Mouse (Mus musculus) limb, embryonic 15.5 days (tissue): Measurements from ENCODE around the gene Manba. TPM values are rescaled to one million over a fixed set of nuclear protein-coding genes. Genes with fewer than 3 reads are reported as not detected.

Source experiments
- ATAC-seq: fragments of 200-750 bp; cut with Nextera tagmentation; 2 replicates; pipeline ENCODE4 v1.8.0; 2017; ENCODE audit warnings: low read depth, moderate TSS enrichment; ENCODE audit not compliant: insufficient number of reproducible peaks, low FRiP score, low TSS enrichment
- H3K27ac ChIP-seq: fragments of 300-500 bp; sonication (generic); 2 replicates; pipeline ENCODE4 v1.5.1; 2015; ENCODE audit warnings: moderate library complexity, mild to moderate bottlenecking, inconsistent platforms
- H3K27me3 ChIP-seq: fragments of 300-500 bp; sonication (generic); 2 replicates; pipeline ENCODE4 v1.6.1; 2015; ENCODE audit warnings: inconsistent platforms
- H3K36me3 ChIP-seq: fragments of 300-500 bp; sonication (generic); 2 replicates; pipeline ENCODE4 v1.6.1; 2015; ENCODE audit warnings: inconsistent platforms
- H3K4me1 ChIP-seq: fragments of 300-500 bp; sonication (generic); 2 replicates; pipeline ENCODE4 v1.6.1; 2015; ENCODE audit warnings: inconsistent platforms
- H3K4me2 ChIP-seq: fragments of 300-500 bp; sonication (generic); 2 replicates; pipeline ENCODE4 v1.6.1; 2015; ENCODE audit warnings: mild to moderate bottlenecking, inconsistent platforms
- H3K4me3 ChIP-seq: fragments of 300-500 bp; sonication (generic); 2 replicates; pipeline ENCODE4 v1.5.1; 2015; ENCODE audit warnings: mild to moderate bottlenecking, inconsistent platforms
- H3K9ac ChIP-seq: fragments of 300-500 bp; sonication (generic); 2 replicates; pipeline ENCODE4 v1.6.1; 2015; ENCODE audit warnings: inconsistent platforms
- H3K9me3 ChIP-seq: fragments of 300-500 bp; sonication (generic); 2 replicates; pipeline ENCODE4 v1.6.1; 2016; ENCODE audit warnings: inconsistent platforms
- WGBS: fragments of 180-500 bp; shearing (Covaris S2); methylation state at CpG from one replicate; pipeline ENCODE4 v1.1.7; 2015; 5-methylcytosine and 5-hydroxymethylcytosine counted together
- polyA plus RNA-seq: library from polyadenylated mRNA; unstranded; fragments of >200 nt; fragmentation: Nextera tagmentation; extraction: Ambion mirVana; gene quantifications from 2 replicates; pipeline ENCODE4 v1.2.1, GENCODE M21; 2015

The Manba gene
- polyA plus RNA-seq, 1 experiment from 2014 or later = 7.4 TPM

DNA sequence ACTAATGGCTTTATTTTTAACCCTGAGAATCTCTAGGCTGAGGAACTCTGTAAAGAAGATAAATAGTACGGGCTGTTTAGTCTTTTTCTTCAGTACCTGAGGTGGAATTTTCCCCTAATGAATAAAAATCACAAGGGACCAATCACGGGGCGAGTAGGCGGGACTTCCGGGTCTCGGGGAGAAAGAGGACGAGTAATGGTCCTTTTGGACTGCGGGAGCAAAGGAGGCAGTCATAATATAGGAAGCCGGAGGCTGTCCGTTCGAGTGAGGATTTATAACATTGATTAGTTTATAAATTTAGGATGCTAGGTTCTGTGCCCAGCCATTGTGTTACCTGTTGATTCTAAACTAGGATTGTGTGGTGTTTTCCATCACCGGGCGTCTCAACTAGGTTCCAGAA, 86.1 kb downstream of the Manba start:
- no peaks in the 10 kb centered on the region for H3K9me3 ChIP-seq
- H3K4me1 ChIP-seq = no peaks in the 10 kb centered on the region
- H3K27me3 ChIP-seq = no peaks in the 10 kb centered on the region
- H3K4me3 ChIP-seq = no peak overlapping the region
- ATAC-seq = no peak
- WGBS = 60% methylated on average over 13 of the region's 13 CpGs
- no peak overlapping the region for H3K9ac ChIP-seq
- H3K36me3 ChIP-seq = no peaks in the 10 kb centered on the region
- H3K4me2 ChIP-seq = no peak overlapping the region
- no peak overlapping the region for H3K27ac ChIP-seq

DNA sequence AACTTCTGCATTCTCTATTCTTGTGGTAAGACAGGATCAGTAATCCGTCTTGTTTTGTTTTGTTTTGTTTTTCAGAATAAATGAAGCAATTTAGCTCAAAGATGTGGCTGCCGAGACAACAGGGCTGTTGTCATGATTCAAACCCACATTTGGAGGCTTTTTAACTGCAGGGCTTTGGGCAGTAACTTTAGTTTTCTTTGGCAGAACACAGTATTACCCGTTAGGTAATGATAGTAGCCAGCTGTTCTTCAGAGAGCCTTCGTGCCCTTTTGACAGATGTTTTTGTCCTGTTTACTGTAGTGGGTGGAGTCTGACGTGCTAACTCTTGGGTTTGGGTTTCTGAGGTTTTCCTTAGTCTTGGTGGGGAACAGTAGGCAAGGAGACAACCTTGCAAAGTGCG, 87.6 kb downstream of the Manba start:
- Histone ChIP-seq H3K4me1 (no peaks in the 10 kb centered on the region), H3K27ac (no peak overlapping the region), H3K4me2 (no peak overlapping the region), H3K27me3 (no peaks in the 10 kb centered on the region), H3K36me3 (no peaks in the 10 kb centered on the region), H3K4me3 (no peak overlapping the region), H3K9ac (no peak overlapping the region), H3K9me3 (no peaks in the 10 kb centered on the region)
- ATAC-seq = no peak
- 42% methylated on average over 6 of the region's 6 CpGs for WGBS

DNA sequence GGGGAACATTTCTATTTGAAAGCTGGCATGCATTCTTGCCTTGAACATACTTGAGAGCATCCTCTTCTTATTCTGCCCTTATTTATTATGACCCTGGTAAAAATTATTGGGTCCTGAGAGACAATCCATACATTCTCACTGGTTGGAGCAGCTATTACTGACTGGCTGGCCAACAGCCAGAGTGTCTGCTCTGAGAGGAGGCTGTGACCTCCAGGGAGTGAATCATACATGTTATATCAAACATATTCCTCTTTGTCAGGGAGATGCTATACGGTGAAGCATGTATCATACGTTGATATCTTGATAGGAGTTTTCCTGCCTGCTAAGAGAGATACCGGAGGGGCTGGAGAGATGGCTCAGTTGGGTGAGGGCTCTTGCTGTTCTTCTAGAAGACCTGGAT, 89.7 kb downstream of the Manba start:
- no peaks in the 10 kb centered on the region for H3K9me3 ChIP-seq
- H3K27me3 ChIP-seq = no peaks in the 10 kb centered on the region
- WGBS = 76% methylated on average over 3 of the region's 3 CpGs
- no peak overlapping the region for H3K9ac ChIP-seq
- no peak overlapping the region for H3K4me3 ChIP-seq
- H3K4me2 ChIP-seq = no peak overlapping the region
- ATAC-seq = no peak
- no peaks in the 10 kb centered on the region for H3K36me3 ChIP-seq
- H3K4me1 ChIP-seq = peaks cover 15% of the 10 kb centered on the region
- H3K27ac ChIP-seq = no peak overlapping the region

DNA sequence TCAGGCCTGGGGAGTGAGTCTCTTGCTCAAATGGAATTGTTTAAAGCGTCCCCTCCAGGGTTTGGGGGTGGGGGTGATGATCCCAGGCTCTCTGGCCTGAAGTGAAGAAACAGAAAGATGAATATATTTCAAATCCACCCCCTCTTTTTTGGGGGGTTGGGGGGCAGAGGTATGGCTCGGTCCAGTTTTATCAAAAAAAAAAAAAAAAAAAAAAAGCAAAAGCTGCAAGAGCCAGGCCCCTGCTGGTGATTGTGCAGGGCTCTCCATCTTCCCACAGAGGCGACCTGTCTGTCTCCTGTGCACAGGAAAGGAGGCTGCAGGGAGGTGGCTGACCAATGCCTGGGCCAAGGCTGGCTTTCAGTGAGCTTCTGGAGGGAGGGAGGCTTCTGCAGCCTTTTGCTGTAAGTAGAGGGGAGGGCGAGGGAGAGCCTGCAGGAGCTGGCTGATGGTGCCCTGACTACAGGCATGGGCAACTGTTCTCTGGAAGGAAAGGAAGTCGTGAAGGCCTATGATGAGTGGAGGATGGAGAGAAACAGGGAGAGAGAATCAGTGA, 93.3 kb downstream of the Manba start:
- Histone ChIP-seq H3K36me3 (peaks cover 4% of the 10 kb centered on the region; the same call in 1 of the 2 replicates), H3K27ac (0 out of 2 replicates have a peak overlapping the region, but pooled peaks have one; percentile 4), H3K4me1 (peaks cover 37% of the 10 kb centered on the region), H3K9me3 (no peaks in the 10 kb centered on the region), H3K4me3 (no peak overlapping the region), H3K27me3 (no peaks in the 10 kb centered on the region), H3K4me2 (no peak overlapping the region), H3K9ac (no peak overlapping the region)
- 65% methylated on average over 5 of the region's 5 CpGs for WGBS
- no peak for ATAC-seq

DNA sequence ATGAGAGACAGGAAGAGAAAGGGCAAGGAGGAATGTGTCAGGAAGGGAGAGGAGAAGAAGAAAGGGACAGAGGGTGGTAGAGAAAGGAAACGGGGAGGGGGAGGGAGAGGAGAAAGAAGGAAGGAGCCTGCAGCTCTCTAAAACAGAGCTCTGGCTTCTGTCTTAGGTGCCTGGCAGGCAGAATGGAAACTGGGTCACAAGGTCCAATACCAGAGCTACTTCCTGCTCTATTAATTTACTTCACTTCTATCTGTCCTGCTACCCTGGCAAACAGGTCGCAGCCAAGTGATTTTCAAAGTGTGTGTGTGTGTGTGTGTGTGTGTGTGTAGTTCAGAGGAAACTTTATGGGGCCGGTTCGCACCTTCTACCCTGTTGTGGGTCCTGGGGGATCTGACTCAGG, 93.8 kb downstream of the Manba start:
- Histone ChIP-seq H3K4me1 (peaks cover 37% of the 10 kb centered on the region), H3K9ac (no peak overlapping the region), H3K36me3 (peaks cover 7% of the 10 kb centered on the region), H3K4me3 (no peak overlapping the region), H3K9me3 (no peaks in the 10 kb centered on the region), H3K4me2 (no peak overlapping the region), H3K27ac (peak overlapping the region; percentile 4; the same call in 1 of the 2 replicates), H3K27me3 (no peaks in the 10 kb centered on the region)
- ATAC-seq = no peak
- 42% methylated on average over 4 of the region's 4 CpGs for WGBS

DNA sequence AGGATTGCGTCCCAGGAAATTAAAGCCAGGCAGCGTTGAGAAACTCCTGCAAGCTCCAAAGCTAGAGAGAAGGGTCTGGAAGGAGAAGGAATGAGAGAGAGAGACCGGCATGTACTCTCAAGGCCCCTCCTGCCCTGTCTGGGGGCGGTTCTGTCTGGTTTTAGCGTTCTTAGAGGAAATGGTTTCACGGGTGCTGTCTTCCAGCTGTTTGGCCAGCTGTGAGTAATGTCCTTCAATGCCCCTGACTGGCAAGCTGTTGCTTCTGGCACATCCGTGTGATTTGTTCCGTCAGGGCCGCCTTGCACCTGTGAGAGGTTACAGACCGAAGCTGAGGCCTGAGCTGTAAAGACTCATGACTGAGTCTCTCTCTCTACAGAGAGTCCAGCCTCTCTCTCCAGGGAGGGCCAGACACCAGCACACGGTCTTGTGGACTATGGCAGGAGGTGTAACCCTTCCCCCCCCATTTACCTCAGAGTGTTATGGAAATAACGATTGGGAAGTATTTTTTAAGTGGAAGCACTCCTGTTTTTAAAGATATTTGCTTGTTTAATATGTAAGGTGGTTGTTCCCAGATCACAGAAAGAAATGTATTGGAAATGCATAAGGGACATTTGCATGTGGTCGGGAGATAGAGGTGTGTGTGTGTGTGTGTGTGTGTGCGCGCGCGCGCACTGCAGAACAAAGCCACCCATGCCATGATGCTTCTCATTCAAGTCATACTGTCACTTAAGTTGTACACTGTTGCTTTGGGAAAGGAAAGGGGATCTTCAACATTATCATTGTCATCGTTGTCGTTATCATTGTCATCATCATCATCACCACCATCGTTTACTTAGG, 95.2 kb downstream of the Manba start:
- no peak overlapping the region for H3K4me2 ChIP-seq
- 0 out of 2 replicates have a peak overlapping the region, but pooled peaks have one; percentile 3 for H3K27ac ChIP-seq
- H3K9ac ChIP-seq = no peak overlapping the region
- H3K27me3 ChIP-seq = no peaks in the 10 kb centered on the region
- peaks cover 19% of the 10 kb centered on the region for H3K36me3 ChIP-seq
- H3K9me3 ChIP-seq = no peaks in the 10 kb centered on the region
- no peak for ATAC-seq
- 60% methylated on average over 21 of the region's 21 CpGs for WGBS
- H3K4me3 ChIP-seq = no peak overlapping the region
- peaks cover 37% of the 10 kb centered on the region for H3K4me1 ChIP-seq

DNA sequence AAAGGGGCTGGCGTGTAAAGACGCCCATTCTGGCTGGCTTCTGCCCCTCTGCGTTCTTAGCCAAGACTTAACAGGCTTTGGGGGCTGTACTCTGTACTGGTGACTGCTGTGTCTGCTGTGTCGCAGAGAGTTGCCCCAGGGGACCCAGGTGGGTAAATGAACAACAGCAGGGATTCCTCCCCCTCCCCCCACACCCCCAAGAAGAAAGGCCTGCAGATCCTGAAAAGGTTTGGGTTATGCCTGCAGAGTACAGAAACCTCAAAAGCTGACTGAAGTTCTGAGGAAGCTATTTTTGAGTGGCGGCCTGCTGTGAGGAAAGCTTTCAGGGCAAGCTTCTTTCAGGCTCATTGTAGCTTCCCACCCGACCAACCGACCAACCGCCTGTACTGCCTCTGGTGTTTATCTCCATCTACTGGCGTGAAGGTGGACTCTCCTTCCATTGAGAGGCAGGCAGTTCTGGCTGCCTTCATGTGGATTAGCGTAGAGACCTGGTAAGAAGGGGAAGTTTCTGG, 96.3 kb downstream of the Manba start:
- Histone ChIP-seq H3K9ac (no peak overlapping the region), H3K27me3 (no peaks in the 10 kb centered on the region), H3K27ac (no peak overlapping the region), H3K4me2 (no peak overlapping the region), H3K36me3 (peaks cover 25% of the 10 kb centered on the region), H3K9me3 (no peaks in the 10 kb centered on the region), H3K4me3 (no peak overlapping the region), H3K4me1 (peaks cover 37% of the 10 kb centered on the region)
- peak; percentile 40; the same call in 1 of the 2 replicates for ATAC-seq
- WGBS = 21% methylated on average over 10 of the region's 10 CpGs

DNA sequence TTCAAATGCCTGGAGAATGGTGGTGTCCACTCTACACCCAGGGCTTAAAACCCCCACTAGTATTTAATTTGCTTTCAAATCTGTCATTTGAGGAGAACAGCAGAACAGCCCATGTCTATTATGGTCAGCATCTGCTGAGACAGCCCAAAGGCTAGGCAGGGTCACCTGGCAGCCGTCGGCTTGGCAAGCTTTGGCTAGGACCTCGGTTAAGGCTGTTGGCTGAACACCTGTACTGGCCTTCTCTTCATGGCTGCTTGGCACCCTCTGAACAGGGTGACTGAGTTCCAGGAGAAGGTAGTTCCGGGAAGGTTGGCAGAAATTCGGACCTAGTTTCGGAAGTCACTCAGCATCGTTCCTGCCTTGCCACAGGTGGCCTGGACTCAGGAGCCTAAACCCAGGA, 96.8 kb downstream of the Manba start:
- H3K27me3 ChIP-seq = no peaks in the 10 kb centered on the region
- no peak overlapping the region for H3K4me2 ChIP-seq
- H3K4me3 ChIP-seq = no peak overlapping the region
- H3K9ac ChIP-seq = no peak overlapping the region
- 83% methylated on average over 7 of the region's 7 CpGs for WGBS
- H3K4me1 ChIP-seq = peaks cover 37% of the 10 kb centered on the region
- H3K36me3 ChIP-seq = peaks cover 31% of the 10 kb centered on the region
- no peak overlapping the region for H3K27ac ChIP-seq
- no peak for ATAC-seq
- no peaks in the 10 kb centered on the region for H3K9me3 ChIP-seq

DNA sequence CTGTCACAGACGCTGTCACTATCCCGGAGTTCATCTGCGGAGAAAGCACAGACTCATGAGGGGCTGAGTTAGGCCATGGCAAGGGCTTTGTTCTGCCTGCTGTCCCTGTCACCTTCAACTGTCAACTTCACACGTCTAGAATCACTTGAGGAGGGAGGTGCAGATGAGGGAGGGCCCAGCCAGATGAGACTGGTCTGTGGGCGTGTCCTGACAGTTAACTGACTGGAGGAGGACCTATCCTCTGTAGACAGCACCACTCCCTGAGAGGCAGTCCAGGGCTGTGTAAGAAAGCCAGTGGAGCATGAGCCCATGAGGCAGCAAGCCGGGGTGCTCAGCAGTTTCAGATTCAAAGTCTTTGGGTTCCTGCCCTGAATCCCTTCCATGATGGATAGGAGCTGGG, 100.1 kb downstream of the Manba start:
- no peak overlapping the region for H3K27ac ChIP-seq
- H3K4me2 ChIP-seq = no peak overlapping the region
- no peaks in the 10 kb centered on the region for H3K27me3 ChIP-seq
- ATAC-seq = no peak
- H3K9me3 ChIP-seq = no peaks in the 10 kb centered on the region
- H3K9ac ChIP-seq = no peak overlapping the region
- no peak overlapping the region for H3K4me3 ChIP-seq
- H3K4me1 ChIP-seq = peaks cover 21% of the 10 kb centered on the region
- WGBS = 51% methylated on average over 6 of the region's 6 CpGs
- H3K36me3 ChIP-seq = peaks cover 56% of the 10 kb centered on the region

DNA sequence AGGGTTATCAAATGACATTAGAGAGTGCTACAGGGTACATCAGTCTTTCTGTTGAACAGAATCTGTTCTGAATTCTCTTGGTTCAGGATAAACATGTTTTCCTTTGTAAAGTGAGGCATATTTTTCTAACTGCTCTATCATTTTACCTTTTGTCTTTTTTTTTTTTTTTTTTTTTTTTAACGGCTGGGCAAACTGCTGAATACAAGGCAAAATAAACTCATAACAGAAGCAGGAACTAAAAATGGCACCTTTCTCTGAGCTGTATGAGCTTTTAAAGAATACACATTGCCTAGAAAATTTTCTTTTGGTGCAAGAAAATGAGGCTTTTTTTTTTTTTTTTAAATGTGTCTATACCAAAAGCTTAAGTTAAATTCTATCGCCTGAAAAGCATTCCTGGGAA, 100.6 kb downstream of the Manba start:
- 86% methylated on average over 2 of the region's 2 CpGs for WGBS

DNA sequence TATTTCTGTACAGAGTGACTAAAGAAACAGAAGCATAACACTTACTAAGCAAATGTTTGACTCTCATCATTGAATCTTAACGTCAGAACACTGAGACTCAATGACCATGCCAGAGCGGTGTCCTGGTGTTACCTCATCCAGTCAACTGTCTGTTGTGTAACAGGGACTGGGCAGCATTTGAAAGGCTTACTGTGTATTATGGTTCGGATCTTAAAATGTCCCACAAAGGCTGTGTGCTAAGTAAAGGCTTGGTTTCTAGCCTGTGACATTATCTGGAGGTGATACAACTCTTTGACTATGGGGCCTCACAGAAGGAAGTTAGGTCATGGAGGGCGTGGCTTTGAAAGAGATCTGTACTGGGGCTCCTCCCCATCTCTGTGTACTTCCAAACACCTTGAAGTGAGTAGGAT, 101.1 kb downstream of the Manba start:
- Histone ChIP-seq H3K4me1 (peaks cover 16% of the 10 kb centered on the region), H3K9ac (no peak overlapping the region), H3K4me2 (no peak overlapping the region), H3K27me3 (no peaks in the 10 kb centered on the region), H3K4me3 (no peak overlapping the region), H3K36me3 (peaks cover 62% of the 10 kb centered on the region), H3K27ac (no peak overlapping the region), H3K9me3 (no peaks in the 10 kb centered on the region)
- WGBS = 85% methylated on average over 4 of the region's 4 CpGs
- ATAC-seq = no peak

More for the DNA sequence above, 100.6 kb downstream of the Manba start:
- no peak overlapping the region for H3K9ac ChIP-seq
- peaks cover 16% of the 10 kb centered on the region; the same call in 1 of the 2 replicates for H3K4me1 ChIP-seq
- peaks cover 58% of the 10 kb centered on the region for H3K36me3 ChIP-seq
- H3K4me3 ChIP-seq = no peak overlapping the region
- no peaks in the 10 kb centered on the region for H3K27me3 ChIP-seq
- ATAC-seq = no peak
- no peaks in the 10 kb centered on the region for H3K9me3 ChIP-seq
- no peak overlapping the region for H3K27ac ChIP-seq
- H3K4me2 ChIP-seq = no peak overlapping the region

DNA sequence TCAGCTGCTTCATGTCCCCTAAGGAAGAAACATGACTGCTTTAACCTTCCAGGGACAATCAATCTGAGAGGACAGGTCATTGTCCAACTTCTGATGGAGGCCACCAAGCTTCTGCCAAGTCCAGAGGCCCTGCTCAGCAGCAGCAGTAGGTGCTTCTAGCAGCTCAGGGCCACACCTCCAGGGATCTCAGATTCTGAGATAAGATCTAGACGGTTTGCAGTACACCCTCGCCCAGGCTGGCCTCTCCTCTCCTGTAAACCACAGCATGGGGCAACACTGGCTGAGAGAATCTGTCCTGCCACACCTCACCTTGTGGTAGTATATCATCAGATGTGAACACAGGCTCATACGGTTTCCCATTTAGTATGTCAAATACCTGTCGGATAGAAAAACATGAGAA, 105.1 kb downstream of the Manba start:
- Histone ChIP-seq H3K9me3 (no peaks in the 10 kb centered on the region), H3K27ac (no peak overlapping the region), H3K4me1 (peaks cover 14% of the 10 kb centered on the region), H3K9ac (no peak overlapping the region), H3K27me3 (no peaks in the 10 kb centered on the region), H3K36me3 (peaks cover 73% of the 10 kb centered on the region), H3K4me2 (no peak overlapping the region), H3K4me3 (no peak overlapping the region)
- WGBS = 62% methylated on average over 4 of the region's 4 CpGs
- ATAC-seq = no peak
